Mouse (Mus musculus): ENCODE results near the gene Pcmt1. TPM values are rescaled to one million over a fixed set of nuclear protein-coding genes. Genes with fewer than 3 reads are reported as not detected.
"Not testable (repeated sequence)": the region's sequence is repeated elsewhere in the genome, so short reads cannot be mapped to it uniquely, and the experiment has no call there.

Pcmt1 gene
- polyA plus RNA-seq, 1 experiment from 2014 or later = 35.0 TPM

GRCm38 (mm10) chr10:7620723-7621122 lies 60.2 kb downstream of the Pcmt1 start:
- 94% methylated on average over 5 of the region's 5 CpGs for WGBS (ENCODE audit: missing documents)
- Histone ChIP-seq H3K4me3 (ENCODE audit: inconsistent target) (no peak overlapping the region), H3K36me3 (ENCODE audit: inconsistent target) (no peaks in the 10 kb centered on the region), H3K27ac (no peak overlapping the region), H3K79me2 (ENCODE audit: inconsistent target) (no peaks in the 10 kb centered on the region)

DNA sequence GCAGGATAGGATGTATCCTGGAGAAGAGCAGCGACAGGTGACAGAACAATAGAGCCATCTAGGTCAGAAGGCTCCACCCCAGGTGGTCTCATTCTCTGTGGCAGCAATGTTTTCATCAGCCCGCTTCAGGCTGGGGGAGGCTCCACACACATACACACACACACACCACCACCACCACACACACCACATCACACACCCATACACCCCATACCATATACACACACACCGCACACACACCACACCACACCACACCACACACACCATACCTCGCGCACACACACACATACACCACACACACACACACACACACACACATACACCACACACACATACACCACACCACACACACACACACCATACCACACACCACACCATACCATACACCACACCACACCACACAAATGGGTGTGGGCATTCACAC lies 61.1 kb downstream of the Pcmt1 start:
- no peak overlapping the region for H3K27ac ChIP-seq
- H3K79me2 ChIP-seq (ENCODE audit: inconsistent target) = no peaks in the 10 kb centered on the region
- H3K4me3 ChIP-seq (ENCODE audit: inconsistent target) = no peak overlapping the region
- 98% methylated on average over 4 of the region's 5 CpGs for WGBS (ENCODE audit: missing documents)
- H3K36me3 ChIP-seq (ENCODE audit: inconsistent target) = no peaks in the 10 kb centered on the region

GRCm38 (mm10) chr10:7617556-7617955 lies 63.4 kb downstream of the Pcmt1 start:
- WGBS (ENCODE audit: missing documents) = 79% methylated on average over 3 of the region's 3 CpGs
- H3K79me2 ChIP-seq (ENCODE audit: inconsistent target); H3K4me3 ChIP-seq (ENCODE audit: inconsistent target); H3K27ac ChIP-seq; H3K36me3 ChIP-seq (ENCODE audit: inconsistent target): not testable (repeated sequence)

- H3K36me3 ChIP-seq (ENCODE audit: inconsistent target); H3K4me3 ChIP-seq (ENCODE audit: inconsistent target); H3K79me2 ChIP-seq (ENCODE audit: inconsistent target); H3K27ac ChIP-seq: not testable (repeated sequence)
- WGBS (ENCODE audit: missing documents) = 99% methylated on average over 7 of the region's 11 CpGs
Observed at GRCm38 (mm10) chr10:7617146-7617545, 63.8 kb downstream of the Pcmt1 start.

DNA sequence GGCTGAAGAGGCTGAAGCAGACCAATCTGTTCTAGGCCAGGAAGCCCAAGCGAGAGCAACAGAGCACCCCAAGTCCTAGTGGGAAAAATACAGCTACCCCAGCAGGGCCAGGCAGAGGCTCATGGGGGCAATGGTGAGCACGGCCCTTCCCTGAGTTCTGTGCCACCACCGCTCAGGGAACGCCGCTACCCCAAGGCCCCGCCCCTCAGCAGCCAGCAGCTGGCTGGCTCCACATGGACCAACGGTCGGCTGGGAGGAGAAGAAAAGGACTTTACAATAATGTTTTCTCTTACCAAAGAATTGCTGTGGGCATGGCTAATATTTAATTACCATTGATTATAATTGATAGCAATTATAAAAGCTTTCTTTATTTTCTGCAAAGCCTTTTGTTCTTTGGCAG lies 66.1 kb downstream of the Pcmt1 start:
- 95% methylated on average over 8 of the region's 8 CpGs for WGBS (ENCODE audit: missing documents)

DNA sequence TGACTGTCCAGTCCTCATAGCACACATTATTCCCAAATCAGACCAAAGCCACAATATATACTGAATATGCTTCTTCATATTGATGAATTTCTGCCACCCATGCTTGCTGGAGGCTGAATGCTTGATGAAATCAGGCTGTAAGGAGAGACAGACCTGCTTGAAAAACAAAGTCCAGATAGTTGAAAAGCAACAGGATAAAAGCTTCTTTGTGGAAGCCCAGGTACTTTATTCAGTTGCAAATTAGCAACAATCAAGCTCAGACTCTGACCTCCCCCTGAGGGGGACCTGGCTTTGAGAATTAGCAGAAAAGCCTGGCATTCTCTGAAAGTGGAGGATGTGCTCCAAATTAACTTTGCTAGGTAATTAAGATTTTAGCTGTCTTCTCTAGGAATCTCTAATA lies 68.7 kb downstream of the Pcmt1 start:
- not testable (repeated sequence) for H3K36me3 ChIP-seq (ENCODE audit: inconsistent target); H3K27ac ChIP-seq; H3K79me2 ChIP-seq (ENCODE audit: inconsistent target); H3K4me3 ChIP-seq (ENCODE audit: inconsistent target)

More for the DNA sequence above, 66.1 kb downstream of the Pcmt1 start:
- Histone ChIP-seq H3K79me2 (ENCODE audit: inconsistent target) (no peaks in the 10 kb centered on the region), H3K4me3 (ENCODE audit: inconsistent target) (no peak overlapping the region), H3K27ac (no peak overlapping the region), H3K36me3 (ENCODE audit: inconsistent target) (no peaks in the 10 kb centered on the region)

DNA sequence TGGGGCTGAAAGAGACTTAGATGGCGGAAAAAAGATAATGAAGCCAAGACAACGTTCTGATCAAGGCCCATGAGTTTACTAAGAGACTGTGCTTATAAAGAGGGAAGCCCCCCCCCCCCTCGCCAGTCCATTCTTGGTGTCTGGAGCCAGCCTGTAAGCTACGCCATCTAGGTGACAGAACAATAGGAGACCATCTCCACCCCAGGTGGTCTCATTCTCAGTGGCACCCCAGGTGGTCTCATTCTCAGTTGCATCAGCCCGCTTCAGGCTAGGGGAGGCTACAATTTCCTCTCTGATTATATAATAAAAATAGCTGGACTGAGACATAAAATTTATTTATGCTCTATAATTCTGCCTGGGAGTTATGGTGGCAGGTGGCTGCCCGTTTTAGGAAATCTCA lies 69.3 kb downstream of the Pcmt1 start:
- Histone ChIP-seq H3K79me2 (ENCODE audit: inconsistent target) (no peaks in the 10 kb centered on the region), H3K4me3 (ENCODE audit: inconsistent target) (no peak overlapping the region), H3K27ac (no peak overlapping the region), H3K36me3 (ENCODE audit: inconsistent target) (no peaks in the 10 kb centered on the region)
- WGBS (ENCODE audit: missing documents) = 87% methylated on average over 6 of the region's 6 CpGs

- H3K79me2 ChIP-seq (ENCODE audit: inconsistent target) = no peaks in the 10 kb centered on the region
- H3K27ac ChIP-seq = no peak overlapping the region
- H3K36me3 ChIP-seq (ENCODE audit: inconsistent target) = no peaks in the 10 kb centered on the region
- WGBS (ENCODE audit: missing documents) = 97% methylated on average over 15 of the region's 17 CpGs
- H3K4me3 ChIP-seq (ENCODE audit: inconsistent target) = no peak overlapping the region
Observed at GRCm38 (mm10) chr10:7608611-7609010, 72.3 kb downstream of the Pcmt1 start.

- 88% methylated on average over 2 of the region's 2 CpGs for WGBS (ENCODE audit: missing documents)
- Histone ChIP-seq H3K27ac (no peak overlapping the region), H3K4me3 (ENCODE audit: inconsistent target) (no peak overlapping the region), H3K79me2 (ENCODE audit: inconsistent target) (no peaks in the 10 kb centered on the region), H3K36me3 (ENCODE audit: inconsistent target) (no peaks in the 10 kb centered on the region)
Observed at GRCm38 (mm10) chr10:7606437-7606836, 74.5 kb downstream of the Pcmt1 start.

DNA sequence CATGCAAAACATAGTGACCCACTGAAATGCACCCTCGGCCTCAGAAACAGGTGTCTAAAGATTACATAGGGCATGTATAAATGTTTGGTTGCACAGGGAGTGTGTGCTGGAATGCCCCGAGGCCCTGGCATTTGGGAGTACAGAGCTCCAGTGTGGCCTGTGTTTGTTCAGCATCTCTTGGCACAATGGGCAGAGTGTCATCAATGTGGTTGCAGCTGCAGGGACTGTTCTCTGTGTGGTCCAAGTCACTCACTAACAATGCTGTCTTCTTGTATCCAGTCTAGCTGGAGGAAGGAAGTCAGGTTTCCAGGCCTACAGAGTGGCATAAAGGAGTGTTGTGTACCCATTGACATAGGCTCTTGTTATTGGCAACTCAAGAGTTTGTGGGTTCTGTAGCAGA lies 75.8 kb downstream of the Pcmt1 start:
- no peaks in the 10 kb centered on the region for H3K79me2 ChIP-seq (ENCODE audit: inconsistent target)
- H3K27ac ChIP-seq = no peak overlapping the region
- WGBS (ENCODE audit: missing documents) = 89% methylated on average over 2 of the region's 2 CpGs
- no peak overlapping the region for H3K4me3 ChIP-seq (ENCODE audit: inconsistent target)
- H3K36me3 ChIP-seq (ENCODE audit: inconsistent target) = no peaks in the 10 kb centered on the region

DNA sequence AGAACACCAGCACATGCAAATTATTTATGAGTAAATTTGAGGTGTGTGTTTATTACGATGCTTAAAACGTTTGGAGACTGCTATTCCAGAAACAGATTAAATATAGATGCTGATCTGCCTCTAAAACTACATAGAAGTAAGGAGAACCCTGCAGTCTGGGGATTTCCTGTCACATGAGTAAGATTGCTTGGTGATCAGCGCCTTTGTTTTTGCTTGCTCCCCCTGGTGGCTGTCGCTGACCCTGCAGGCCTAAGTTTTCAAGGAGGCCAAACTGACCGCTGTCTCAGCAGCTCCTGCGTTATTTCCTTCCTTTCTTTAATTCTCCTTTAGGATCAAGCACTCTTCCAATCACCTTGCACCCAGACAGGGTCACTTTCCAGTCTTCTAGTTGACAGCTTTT lies 80.3 kb downstream of the Pcmt1 start:
- WGBS (ENCODE audit: missing documents) = 14% methylated on average over 6 of the region's 6 CpGs
- Histone ChIP-seq H3K27ac (no peak overlapping the region), H3K79me2 (ENCODE audit: inconsistent target) (no peaks in the 10 kb centered on the region), H3K4me3 (ENCODE audit: inconsistent target) (no peak overlapping the region), H3K36me3 (ENCODE audit: inconsistent target) (no peaks in the 10 kb centered on the region)

- H3K27ac ChIP-seq = no peak overlapping the region
- H3K79me2 ChIP-seq (ENCODE audit: inconsistent target) = no peaks in the 10 kb centered on the region
- 14% methylated on average over 7 of the region's 7 CpGs for WGBS (ENCODE audit: missing documents)
- H3K36me3 ChIP-seq (ENCODE audit: inconsistent target) = no peaks in the 10 kb centered on the region
- no peak overlapping the region for H3K4me3 ChIP-seq (ENCODE audit: inconsistent target)
Observed at GRCm38 (mm10) chr10:7598177-7598576, 82.8 kb downstream of the Pcmt1 start.

DNA sequence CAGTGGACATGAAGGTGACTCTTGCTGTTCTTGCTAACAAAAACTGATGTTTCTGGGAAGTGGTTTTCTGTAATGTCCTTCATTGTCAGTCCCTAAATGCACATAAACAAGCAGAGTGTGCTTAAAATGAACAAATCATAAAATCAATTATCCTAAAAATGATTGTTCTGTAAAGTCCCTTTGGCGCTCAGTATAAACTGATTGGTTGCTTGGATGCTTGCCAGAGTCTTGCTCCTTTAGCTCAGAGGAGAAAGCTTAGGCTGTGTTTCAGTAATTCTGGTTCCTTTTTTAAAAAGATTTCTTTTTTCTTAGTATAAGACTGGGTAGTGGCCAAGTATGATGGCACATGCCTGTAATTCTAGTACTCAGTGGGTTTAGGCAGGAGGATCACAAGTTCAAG lies 84.7 kb downstream of the Pcmt1 start:
- no peaks in the 10 kb centered on the region for H3K36me3 ChIP-seq (ENCODE audit: inconsistent target)
- WGBS (ENCODE audit: missing documents) = 60% methylated on average over 1 of the region's 1 CpGs
- no peaks in the 10 kb centered on the region for H3K79me2 ChIP-seq (ENCODE audit: inconsistent target)
- H3K27ac ChIP-seq = no peak overlapping the region
- H3K4me3 ChIP-seq (ENCODE audit: inconsistent target) = no peak overlapping the region

- no peaks in the 10 kb centered on the region for H3K79me2 ChIP-seq (ENCODE audit: inconsistent target)
- H3K27ac ChIP-seq = no peak overlapping the region
- H3K4me3 ChIP-seq (ENCODE audit: inconsistent target) = no peak overlapping the region
- no peaks in the 10 kb centered on the region for H3K36me3 ChIP-seq (ENCODE audit: inconsistent target)
- WGBS (ENCODE audit: missing documents) = 86% methylated on average over 7 of the region's 7 CpGs
Observed at GRCm38 (mm10) chr10:7594797-7595196, 86.1 kb downstream of the Pcmt1 start.

DNA sequence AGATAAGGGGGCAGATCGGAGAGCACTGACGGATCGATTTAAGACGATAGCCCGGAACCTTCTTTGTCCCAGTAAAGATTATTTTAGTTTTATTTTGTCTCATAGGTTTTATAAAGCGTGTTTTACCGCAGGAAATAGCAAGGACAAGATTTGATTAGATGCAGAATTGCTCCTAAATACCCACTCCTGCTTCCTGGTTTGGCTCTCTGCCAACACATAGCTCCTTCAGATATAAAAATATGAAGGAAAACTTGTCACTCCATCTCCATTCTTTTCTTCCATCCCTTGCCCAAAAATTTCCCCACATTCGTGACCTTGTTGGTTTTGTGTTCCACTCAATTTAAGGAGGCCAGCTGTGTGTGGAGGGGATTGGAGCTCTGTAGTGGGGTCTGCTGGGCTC lies 90.1 kb downstream of the Pcmt1 start:
- no peak overlapping the region; the same call in 1 of the 2 replicates for H3K4me3 ChIP-seq (ENCODE audit: inconsistent target)
- WGBS (ENCODE audit: missing documents) = 33% methylated on average over 8 of the region's 8 CpGs
- H3K27ac ChIP-seq = no peak overlapping the region
- no peaks in the 10 kb centered on the region for H3K79me2 ChIP-seq (ENCODE audit: inconsistent target)
- no peaks in the 10 kb centered on the region for H3K36me3 ChIP-seq (ENCODE audit: inconsistent target)

- WGBS (ENCODE audit: missing documents) = under 1% methylated on average over 51 of the region's 54 CpGs
- H3K79me2 ChIP-seq (ENCODE audit: inconsistent target) = no peaks in the 10 kb centered on the region
- no peak overlapping the region for H3K27ac ChIP-seq
- no peak overlapping the region; the same call in 1 of the 2 replicates for H3K4me3 ChIP-seq (ENCODE audit: inconsistent target)
- no peaks in the 10 kb centered on the region for H3K36me3 ChIP-seq (ENCODE audit: inconsistent target)
Observed at GRCm38 (mm10) chr10:7590234-7590689, 90.7 kb downstream of the Pcmt1 start.
